Mouse (Mus musculus): ENCODE measurements at regions not wholly inside any gene's neighbourhood (a gene's known extent, or its start where the extent isn't known, plus 50 kb on each side); places are given as distances from the start of the nearest gene placed in this dataset.

DNA sequence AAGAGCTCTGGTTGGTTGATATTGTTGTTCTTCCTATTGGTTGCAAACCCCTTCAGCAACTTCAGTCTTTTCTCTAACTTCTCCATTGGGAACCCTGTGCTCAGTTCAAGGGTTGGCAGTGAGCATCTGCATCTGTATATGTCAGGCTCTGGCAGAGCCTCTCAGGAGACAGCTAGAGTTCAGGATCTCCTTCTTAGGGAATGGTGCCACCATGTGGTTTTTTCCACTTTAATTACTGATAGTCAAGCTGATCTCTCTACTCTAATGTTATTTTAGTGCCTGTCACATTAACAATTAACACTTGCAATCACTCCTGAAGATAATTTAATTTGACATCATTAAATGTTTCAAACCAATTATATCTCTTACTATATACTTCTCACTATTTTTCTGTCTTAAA is 550.4 kb downstream of the Gm597 start:
- H3K4me2 ChIP-seq: no peak overlapping the region
- H3K9me3 ChIP-seq: no peaks in the 10 kb centered on the region
- H3K27ac ChIP-seq (replicated peaks): no peak overlapping the region
- no peaks in the 10 kb centered on the region for H3K36me3 ChIP-seq
- H3K27me3 ChIP-seq: no peaks in the 10 kb centered on the region
- H3K9ac ChIP-seq: no peak overlapping the region
- H3K4me1 ChIP-seq (replicated peaks): no peaks in the 10 kb centered on the region
- no peak overlapping the region for H3K4me3 ChIP-seq
- ATAC-seq (ENCODE audit: low read depth): no peak

DNA sequence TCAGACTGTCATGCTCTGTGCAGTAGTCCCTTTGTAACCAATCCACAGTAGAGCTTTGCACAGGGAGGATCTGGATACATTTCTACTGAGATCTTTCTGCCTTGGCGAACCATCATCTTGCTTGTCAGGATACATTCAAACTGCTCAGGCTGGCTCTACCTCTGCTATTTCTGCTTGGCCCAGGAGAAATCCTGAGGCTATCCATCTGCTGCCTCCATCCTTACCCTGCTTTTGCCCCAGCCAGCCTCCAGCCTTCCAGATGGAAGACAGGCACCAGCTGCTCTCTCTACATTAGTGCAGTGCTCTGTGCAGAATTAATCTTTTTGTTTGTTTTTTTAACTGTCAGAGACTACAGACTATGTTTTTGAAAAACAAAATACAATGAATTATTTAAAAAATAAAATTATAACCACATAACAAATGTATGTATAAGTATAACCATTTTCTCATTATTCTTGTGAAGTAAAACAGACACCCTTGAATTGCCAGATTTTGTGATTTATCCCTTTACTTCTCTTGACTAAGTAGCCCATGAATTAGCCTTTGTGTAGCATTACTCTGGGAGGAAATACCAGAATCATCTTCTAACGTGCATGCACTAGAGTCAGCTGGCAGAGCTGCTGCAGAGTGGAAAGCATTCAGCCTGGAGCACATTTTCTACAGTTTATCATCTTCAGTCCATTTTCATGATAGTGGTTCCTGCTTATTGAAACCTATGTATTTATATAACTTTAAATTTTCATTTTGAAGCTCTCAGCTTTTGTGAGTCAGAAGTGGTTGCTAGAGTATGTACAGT is 565.6 kb downstream of the Gm597 start:
- Histone ChIP-seq H3K4me3 (no peak overlapping the region), H3K4me1 (replicated peaks) (no peaks in the 10 kb centered on the region), H3K4me2 (no peak overlapping the region), H3K9ac (no peak overlapping the region), H3K27ac (replicated peaks) (0 out of 2 replicates have a peak overlapping the region, but pooled peaks have one; percentile 38), H3K36me3 (no peaks in the 10 kb centered on the region), H3K27me3 (no peaks in the 10 kb centered on the region), H3K9me3 (no peaks in the 10 kb centered on the region)
- peak; percentile 82 for ATAC-seq (ENCODE audit: low read depth)
- 37% methylated on average over 2 of the region's 2 CpGs for WGBS
